Mouse (Mus musculus) hindlimb bud, embryonic 11.5 days (tissue): Measurements from ENCODE around the gene Fam184a.

ENCODE experiments used
- DNase-seq: peaks from one replicate; pipeline ENCODE4 v3.0.0-alpha.2; 2012; ENCODE audit warnings: low read depth, low spot score; ENCODE audit errors: extremely low spot score

The Fam184a gene

DNA sequence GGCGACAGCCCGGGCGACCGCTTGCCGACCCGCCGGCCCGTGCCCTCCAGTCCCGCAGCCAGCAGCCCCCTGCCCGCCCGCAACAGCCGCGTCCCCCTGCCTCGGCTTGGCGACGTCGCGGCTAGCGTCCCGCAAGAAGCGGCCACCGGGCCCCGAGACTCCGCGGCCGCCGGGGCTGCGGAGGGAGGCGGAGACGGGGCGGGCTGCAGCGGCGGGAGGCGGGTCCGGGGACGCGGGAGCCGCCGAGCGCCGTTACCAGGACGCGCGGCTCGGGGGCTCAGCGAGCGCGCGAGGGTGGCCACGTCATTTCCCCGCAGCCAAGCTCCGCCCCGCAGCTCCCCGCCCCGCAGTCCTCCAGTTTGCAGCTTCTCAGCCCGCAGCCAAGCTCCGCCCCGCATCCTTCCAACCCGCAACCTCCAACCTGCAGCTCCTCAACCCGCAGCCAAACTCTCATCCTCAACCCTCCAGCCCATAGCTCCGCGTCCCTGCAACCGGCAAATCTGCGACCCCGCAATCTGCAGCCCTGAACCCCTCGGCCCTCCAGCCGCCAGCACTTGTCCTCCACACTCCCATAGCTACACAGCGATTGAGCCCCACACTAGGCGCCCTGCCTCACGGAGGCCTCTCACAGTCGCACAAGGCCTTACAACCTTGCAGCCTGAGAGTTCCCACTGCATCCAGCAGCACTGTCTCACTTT is at the start of gene Fam184a:
Gene Fam184a, minus strand, starts transcription at position 169 of the 698 bp plus-strand sequence.
- no peak for DNase-seq

DNA sequence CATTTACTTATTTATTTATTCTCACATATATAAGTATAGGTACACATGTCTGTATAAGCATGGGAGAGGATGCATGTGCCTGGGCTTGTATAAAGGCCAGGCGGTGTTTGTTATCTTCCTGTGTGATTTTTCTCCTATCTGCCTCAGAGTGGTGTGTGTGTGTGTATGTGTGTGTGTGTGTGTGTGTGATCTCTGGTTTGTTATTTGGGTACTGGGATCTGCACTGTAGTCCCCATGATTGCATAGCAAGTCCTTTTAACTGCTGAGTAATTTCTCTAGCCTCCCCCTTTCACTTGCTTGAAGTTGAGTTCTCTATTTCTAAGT is 45.3 kb upstream of the Fam184a start:
- DNase-seq, result no peak

DNA sequence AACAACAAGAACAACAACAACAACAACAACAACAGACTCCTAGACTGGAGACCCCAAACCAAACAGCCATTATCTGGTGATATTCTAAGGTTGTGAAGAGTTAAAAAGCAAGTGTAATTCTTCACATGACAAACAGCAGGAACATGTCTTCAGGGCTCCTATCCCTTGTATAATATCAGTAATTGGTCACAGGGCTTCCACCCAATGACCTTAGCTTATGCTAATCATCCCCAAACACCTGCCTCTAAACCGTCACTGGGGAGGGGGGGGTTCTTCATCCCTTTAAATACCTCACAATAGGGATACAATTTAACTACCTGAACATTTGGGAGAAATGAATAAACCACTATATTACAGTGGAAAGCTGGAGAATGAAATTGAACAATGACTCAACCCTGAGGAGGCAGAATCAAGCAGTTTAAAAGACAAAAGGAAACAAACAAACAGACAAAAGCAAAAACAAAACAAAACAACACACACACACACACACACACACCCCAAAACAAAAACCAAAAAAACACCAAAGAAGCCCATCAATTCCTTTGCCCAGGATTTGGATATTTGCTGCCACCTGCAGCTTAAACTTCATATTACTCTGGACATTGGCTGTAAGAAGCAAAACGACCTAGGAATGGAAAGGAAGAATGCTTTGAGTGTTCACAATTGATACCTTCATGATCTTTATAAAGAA is 44.8 kb upstream of the Fam184a start:
- DNase-seq, result no peak

DNA sequence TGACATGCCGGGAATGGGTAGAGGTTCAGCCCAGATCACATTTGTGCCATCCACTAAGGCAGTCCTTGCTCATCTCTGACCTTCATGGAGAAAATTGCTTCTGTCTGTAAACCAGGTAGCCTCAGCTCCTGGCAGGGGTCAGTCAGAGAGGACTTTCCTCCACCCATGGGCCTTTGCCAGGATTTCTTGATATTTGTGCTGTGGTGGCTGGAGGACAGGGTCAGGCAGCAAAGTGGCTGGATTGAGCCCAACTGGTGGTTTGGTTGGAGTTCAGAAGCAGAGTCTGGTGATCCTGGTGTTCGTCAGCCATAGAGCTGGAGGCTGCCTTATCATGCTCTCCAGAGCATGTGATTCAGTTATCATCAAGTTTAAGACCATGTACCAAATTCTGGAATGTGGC is 40.4 kb upstream of the Fam184a start:
- DNase-seq, result no peak

DNA sequence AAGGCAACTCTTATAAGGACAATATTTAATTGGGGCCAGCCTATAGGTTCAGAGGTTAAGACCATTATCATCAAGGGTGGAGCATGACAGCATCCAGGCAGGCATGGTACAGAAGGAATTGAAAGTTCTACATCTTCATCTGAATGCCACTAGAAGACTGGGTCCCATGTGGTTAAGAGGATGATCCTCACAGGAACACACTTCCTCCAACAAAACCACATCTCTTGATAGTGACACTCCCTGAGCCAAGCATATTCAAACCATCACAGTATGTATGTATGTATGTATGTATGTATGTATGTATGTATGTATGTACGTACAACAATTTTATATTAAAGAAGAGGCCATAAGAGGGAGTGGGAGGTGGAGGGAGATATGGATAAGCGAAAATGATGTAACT is 25.7 kb upstream of the Fam184a start:
- DNase-seq, result no peak

DNA sequence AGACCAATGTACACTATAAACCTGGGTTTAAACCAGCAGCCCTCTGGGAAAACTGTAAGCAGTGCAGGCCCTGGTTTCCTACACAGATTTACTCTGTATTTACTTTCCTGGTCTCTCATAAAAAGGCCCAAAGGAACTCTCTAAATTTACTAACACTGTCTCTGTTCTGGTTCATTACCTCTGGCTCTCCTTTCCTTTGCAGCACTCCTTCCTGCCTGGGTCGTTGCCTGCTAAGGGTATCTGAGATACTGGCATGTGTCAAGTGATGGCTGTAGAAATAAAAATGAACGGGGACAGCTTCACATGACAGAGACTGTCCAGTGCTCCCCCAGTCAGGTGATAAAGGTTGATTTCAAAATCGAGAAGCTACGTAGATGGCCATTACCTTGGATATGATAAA is 21.8 kb upstream of the Fam184a start:
- no peak for DNase-seq

DNA sequence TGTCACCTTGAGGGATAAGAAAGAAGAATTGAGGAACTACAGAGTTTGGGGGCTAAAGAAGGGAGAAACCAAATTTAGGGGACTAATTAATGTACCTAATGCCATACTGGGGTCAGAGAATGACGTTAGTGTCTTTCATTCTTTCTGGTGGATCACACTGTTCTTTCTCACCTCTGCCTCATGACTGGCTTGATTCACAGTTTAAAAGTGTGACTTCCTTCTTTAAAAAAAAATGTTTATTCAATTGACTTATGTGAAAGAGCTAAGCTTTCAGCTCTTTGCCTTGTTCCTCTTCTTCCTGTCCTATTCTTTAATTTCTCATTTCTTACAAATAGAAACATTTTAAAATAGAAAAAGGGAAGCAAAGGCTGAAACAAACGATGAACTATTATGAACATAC is 20.6 kb upstream of the Fam184a start:
- DNase-seq, result no peak

DNA sequence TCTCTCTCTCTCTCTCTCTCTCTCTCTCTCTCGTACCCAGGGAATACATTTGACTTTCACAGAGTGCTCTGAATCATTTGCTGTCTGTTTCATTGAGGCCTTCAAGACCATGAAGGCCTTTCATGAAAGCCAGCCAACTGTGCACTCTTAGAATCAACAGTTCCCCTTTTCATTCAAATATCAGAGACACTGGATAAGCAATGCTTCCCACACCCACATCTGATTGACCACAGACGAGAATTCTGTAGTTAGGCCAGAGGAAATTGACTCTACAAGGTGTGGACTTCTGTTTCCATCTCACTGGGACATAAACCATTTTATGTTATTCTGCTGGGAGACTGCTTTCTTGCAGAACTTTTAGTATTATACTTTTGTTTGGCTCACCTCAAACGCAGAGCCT is 17.8 kb upstream of the Fam184a start:
- no peak for DNase-seq

DNA sequence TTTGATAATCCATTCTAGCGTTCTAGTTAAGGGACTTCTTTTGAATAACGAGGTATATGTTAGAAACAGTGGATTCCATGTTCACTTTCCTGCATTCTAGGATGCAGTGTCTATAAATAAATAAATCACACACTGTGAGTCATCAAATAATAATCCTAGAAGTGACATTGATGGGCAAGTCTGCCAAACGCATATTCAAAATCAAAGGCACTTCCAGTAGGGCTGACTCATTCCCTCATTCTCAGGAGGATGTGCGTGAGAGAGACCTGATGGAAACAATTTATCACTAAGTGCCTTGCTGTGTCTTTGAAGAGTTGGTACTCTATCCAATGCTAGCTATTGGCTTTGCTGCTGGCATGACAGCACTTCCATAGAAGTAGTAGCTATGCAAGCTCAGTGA is 14.5 kb upstream of the Fam184a start:
- no peak for DNase-seq

DNA sequence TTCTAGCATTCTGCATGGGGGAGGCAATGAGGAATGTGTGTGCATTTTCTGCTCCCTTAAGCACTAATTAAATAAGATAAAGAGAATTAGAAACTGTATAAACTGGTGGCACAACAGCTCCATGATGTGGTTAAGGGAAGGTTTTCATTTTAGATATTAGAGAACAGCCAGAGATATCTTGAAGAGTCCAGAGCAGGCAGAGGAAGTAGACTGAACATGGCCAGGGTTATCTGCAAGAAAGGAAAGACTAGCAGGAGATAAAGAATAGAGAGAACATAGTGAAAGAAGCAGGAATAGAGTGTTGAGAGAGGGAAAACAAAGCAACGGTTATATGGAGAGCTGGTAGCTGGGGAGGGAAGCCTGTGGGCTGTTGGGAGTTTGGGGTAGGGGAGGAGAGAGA is 1.8 kb upstream of the Fam184a start:
- no peak for DNase-seq

DNA sequence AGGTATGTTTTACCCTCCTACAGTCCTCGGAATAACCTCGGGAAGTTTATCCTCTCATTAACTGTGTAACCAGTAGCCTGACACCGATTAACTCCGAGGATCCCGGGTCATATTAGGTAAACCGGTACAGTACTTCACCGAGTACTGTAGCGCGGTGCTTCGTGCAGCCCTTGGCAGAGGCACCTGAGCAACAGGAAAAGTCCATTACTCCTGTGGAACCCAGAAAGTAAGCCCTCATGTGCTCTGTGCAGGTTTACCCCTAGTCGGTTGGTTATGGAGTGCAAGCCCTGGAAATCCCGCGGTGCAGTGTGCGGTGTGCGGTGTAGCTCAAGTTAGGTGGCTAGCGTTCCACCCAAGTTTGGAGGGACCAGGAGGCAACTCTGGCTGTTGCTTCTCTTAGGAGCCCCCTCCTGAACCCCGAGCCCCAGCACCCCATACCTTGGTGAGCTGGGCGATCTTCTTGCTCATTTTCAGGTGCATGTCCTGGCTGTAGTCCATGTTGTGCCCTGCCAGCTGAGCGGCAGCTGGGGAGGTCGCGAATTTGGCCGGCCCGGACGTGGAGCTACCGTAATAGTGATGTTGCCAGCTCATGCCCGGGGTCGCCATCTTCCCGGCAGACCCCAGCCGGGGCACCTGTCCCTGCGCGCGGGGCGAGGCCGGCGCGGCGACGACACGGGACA is 508 bp downstream of the Fam184a start:
- DNase-seq, result no peak

DNA sequence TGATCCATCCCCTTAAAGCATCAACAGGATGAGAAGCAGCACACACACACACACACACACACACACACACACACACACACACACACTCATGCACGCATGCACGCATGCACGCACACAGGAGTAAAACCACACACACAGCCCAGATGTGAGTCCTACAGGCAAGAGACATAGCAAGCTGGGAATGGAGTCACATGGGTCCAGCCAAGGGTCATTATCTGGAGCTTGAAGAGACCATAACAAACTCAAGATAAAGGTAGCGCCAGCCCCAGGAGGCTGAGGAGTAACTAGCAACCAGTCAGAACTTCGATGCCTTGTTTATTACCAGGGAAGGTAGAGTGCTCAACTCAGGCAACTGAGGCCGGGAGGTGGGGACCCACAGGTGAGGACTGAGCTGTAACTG is 4.9 kb downstream of the Fam184a start:
- DNase-seq, result no peak

DNA sequence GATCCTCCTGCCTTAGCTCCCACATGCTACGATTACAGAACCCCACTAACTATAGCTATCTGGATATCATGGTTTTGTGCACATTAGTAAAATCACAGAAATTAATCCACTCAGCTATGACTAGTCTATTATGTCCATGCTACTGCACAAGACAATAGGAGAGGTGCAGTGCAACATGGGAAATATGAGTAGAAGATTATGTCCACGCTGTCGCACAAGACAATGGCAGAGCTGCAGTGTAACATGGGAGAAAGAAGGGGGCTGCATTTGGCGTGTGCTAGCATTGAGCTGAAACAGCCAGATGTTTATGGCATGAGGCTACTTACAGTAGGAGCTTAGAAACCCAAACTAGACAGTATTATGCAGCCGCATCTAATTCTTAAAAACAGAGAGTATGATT is 8.0 kb downstream of the Fam184a start:
- DNase-seq, result no peak

DNA sequence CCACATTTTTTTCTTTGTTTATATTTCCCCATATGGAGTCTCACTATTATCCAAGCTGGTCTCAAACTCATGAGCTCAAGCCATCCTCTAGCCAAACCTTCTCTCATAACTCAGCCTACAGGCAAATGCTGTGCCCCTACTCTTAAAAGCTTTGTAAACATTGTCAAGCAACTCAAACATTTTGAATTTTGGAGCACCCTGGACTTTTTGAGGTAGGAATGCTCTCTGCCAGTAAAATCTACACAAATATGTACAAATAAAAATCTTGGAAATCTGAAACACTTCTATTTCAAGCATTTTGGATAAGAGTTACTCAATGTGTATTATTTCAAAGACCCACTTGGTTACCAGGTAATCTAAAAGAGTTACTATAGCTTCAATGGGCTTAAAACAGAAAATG is 10.9 kb downstream of the Fam184a start:
- no peak for DNase-seq

DNA sequence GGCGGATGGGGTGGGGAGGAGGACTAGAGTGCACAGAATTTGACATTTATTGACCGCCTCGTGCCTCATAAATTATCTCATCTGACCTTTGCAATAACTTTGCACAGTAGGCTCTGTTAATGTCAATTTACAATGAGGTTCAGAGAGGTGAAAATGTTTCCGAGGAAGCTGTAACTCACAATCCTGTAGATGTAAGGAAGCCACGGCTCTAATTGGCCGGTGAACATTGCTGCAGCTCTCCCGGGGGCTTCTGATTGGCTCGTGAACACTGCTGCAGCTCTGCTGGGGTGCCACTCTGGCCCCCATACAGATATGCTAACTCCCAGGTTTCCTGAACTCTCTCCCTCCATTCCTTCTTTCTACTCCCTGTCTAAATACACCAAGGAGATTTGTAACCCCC is 12.1 kb downstream of the Fam184a start:
- DNase-seq, result no peak

DNA sequence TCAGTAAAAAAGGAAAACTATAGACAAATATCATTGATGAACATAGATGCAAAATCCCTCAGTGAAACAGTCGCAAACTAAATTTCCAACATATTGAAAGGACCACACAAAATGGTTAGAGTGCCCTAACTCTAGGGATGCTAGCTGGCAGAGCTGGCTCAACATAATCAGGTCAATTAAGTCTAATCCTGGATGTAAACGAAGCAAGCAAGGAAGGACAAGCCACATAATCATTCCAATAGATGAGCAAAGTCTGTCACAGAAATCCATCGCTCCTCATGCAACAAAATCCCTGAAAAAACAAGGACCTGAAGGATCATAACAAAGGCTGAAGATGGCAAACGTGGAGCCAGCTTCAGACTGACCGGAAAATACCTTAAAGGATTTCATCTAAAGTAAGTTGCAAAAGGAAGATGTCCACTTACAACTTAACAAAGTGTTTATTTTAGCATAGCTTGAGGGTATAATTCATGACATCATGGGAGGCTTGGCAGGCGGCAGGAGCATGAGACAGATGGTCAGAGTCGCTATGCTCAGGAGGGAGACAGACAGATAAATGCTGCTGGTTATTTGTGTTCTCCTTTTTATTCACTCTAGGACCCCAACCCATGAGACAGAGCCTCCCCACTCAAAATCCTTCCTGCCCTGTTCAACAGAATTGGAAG is 15.6 kb downstream of the Fam184a start:
- DNase-seq, result no peak

DNA sequence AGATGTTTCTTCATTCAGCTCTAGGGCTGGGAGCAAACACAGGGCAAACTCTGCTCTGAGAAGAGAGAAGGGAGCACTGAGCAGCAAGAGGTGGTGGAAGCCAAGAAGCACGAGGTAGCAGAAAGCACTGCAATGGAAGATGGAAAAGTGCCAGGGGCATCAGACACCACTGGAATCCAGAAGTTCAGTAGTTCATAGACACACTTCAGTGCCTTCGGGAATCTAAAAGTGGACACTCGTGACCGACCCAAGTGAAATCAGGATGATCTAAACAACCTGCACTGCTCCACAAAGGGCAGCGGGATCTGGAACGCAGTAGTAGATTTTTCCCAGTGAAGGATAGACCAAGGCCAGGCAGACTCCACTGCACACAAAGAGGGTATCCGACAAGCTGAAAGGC is 18.6 kb downstream of the Fam184a start:
- DNase-seq, result no peak

DNA sequence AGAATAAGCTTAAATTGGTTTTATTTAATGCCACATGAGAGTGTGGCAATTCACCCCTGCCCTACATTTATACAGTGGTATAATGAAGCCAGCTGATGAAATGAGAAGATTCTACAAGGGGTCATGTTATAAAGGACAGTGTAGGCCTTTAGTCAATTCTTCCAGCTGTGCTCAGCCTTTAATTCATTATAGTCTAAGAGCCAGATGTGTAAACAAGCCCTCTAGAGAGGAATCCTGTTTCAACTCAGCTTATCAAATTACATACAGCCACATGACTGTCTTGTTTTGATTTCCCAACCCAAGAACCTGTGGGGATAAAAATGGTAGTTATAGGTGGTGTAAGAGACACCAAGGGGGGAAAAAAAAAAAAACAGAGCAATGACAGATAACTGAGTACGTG is 22.0 kb downstream of the Fam184a start:
- DNase-seq, result no peak

DNA sequence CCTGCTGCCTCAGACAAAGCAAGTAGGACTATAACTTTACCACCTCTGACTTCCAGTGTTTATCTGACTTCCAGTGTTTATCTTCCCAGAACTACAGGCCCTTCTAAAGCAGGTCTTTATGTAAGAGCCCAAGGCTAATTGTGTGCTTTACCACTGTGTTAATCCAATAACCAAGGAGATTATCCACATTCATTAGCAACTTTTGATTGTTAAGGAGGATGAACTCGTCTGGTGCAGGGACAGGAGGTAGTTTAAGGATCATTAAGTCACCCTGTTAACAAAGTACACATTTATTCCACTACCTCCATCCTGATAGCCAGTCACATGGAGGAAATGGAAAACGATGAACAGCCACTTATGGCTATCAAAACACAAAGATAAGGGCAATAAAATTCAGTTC is 25.6 kb downstream of the Fam184a start:
- DNase-seq, result no peak

DNA sequence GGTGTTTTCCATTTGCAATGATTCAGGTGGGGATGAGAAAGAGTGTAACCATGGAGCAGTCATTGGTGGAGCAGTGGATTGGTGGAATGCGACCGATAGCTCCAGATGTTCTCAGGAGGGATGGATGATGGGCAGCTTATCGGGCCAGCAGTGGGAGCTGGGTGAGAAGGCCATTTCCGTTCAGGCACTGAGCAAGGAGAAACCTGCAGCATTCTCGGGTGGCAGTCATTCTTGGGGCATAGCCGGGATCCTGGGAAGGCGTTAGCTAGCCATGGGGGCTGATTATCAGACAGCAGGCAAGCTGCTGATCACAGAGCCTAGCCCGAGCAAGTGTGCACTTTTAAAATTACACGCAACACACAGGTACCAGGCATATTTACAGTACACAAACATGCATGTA is 46.4 kb downstream of the Fam184a start:
- DNase-seq, result no peak

DNA sequence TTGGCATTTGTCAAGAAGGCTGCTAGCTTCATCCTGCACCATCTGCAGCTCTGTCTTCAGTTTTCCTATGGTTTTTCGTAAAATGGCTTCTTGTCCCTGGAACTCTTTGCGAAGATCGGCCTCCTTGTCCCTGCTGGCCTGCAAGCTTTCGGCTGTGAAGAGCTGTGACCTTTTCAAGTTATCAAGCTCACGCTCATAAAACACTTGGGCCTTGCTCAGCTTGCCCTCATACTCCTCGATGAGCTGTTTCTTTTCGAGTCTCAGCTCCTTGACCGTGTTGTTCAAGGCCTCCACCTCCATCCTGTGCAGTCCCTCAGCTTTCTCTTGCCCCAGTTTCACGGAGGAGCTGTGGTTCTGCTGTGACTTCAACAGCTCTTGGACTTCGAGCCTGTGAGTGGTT is 52.4 kb downstream of the Fam184a start:
- no peak for DNase-seq

DNA sequence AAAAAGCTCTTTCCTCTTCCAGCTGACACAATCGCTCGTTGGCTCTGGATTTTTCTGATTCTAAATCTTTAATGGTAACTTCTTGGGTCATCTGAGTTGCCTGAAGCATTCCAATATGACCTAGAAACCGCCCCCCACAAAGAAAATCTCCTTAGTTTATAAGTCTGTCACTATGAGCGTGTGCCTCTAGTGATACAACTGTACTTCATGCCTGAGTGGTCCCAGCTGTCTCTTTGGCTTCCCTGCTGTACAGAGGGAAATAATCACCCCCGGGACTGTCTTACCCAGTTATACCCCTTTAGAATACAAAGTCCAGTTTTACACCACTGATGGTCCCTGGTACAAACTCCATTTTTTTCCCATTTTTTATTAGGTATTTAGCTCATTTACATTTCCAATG is 56.2 kb downstream of the Fam184a start:
- no peak for DNase-seq
